Mouse (Mus musculus) stomach, embryonic 15.5 days (tissue): ENCODE measurements at regions not wholly inside any gene's neighbourhood (a gene's known extent, or its start where the extent isn't known, plus 50 kb on each side); places are given as distances from the start of the nearest gene placed in this dataset.

Experiments
- ATAC-seq: fragments of 200-750 bp; cut with Nextera tagmentation; 2 replicates; pipeline ENCODE4 v1.8.0; 2017; ENCODE audit warnings: low read depth, moderate number of reproducible peaks, moderate TSS enrichment; ENCODE audit not compliant: insufficient read depth, low FRiP score
- H3K27ac ChIP-seq: fragments of 300-500 bp; sonication (generic); 2 replicates; pipeline ENCODE4 v1.5.1; 2015; ENCODE audit warnings: mild to moderate bottlenecking, inconsistent platforms
- H3K27me3 ChIP-seq: fragments of 300-500 bp; sonication (generic); replicated peaks from 2 replicates; pipeline ENCODE4 v1.6.1; 2015; ENCODE audit warnings: inconsistent platforms
- H3K36me3 ChIP-seq: fragments of 300-500 bp; sonication (generic); 2 replicates; pipeline ENCODE4 v1.6.1; 2015; ENCODE audit warnings: inconsistent platforms
- H3K4me1 ChIP-seq: fragments of 300-500 bp; sonication (generic); 2 replicates; pipeline ENCODE4 v1.6.1; 2015; ENCODE audit warnings: inconsistent platforms
- H3K4me2 ChIP-seq: fragments of 300-500 bp; sonication (generic); 2 replicates; pipeline ENCODE4 v1.6.1; 2015; ENCODE audit warnings: mild to moderate bottlenecking, inconsistent platforms
- H3K4me3 ChIP-seq: fragments of 300-500 bp; sonication (generic); replicated peaks from 2 replicates; pipeline ENCODE4 v1.5.1; 2015; ENCODE audit warnings: inconsistent platforms
- H3K9ac ChIP-seq: fragments of 300-500 bp; sonication (generic); 2 replicates; pipeline ENCODE4 v1.6.1; 2015; ENCODE audit warnings: inconsistent platforms
- H3K9me3 ChIP-seq: fragments of 300-500 bp; sonication (generic); 2 replicates; pipeline ENCODE4 v1.6.1; 2016; ENCODE audit warnings: inconsistent platforms
- WGBS: fragments of 180-500 bp; shearing (Covaris S2); methylation state at CpG from one replicate; pipeline ENCODE4 v1.1.7; 2015; 5-methylcytosine and 5-hydroxymethylcytosine counted together

GRCm38 (mm10) chr16:13025393-13025792, 84.1 kb upstream of the Ercc4 start:
- H3K4me1 ChIP-seq: no peaks in the 10 kb centered on the region
- H3K9ac ChIP-seq: no peak overlapping the region
- no peak overlapping the region for H3K27ac ChIP-seq
- no peaks in the 10 kb centered on the region for H3K27me3 ChIP-seq
- no peak for ATAC-seq
- H3K9me3 ChIP-seq: no peaks in the 10 kb centered on the region
- 40% methylated on average over 3 of the region's 3 CpGs for WGBS
- no peak overlapping the region for H3K4me2 ChIP-seq
- H3K36me3 ChIP-seq: no peaks in the 10 kb centered on the region
- no peak overlapping the region for H3K4me3 ChIP-seq

- Histone ChIP-seq H3K4me1 (no peaks in the 10 kb centered on the region), H3K9me3 (no peaks in the 10 kb centered on the region), H3K9ac (no peak overlapping the region), H3K27me3 (no peaks in the 10 kb centered on the region), H3K4me2 (no peak overlapping the region), H3K36me3 (no peaks in the 10 kb centered on the region), H3K4me3 (no peak overlapping the region), H3K27ac (no peak overlapping the region)
- no peak for ATAC-seq
- 77% methylated on average over 5 of the region's 5 CpGs for WGBS
These were observed 75.3 kb upstream of the Ercc4 start for GRCm38 (mm10) chr16:13034136-13034535.

- Histone ChIP-seq H3K27me3 (no peaks in the 10 kb centered on the region), H3K36me3 (no peaks in the 10 kb centered on the region), H3K9me3 (no peaks in the 10 kb centered on the region), H3K9ac (no peak overlapping the region), H3K4me3 (no peak overlapping the region), H3K4me2 (no peak overlapping the region), H3K27ac (no peak overlapping the region), H3K4me1 (no peaks in the 10 kb centered on the region)
- ATAC-seq: no peak
- 82% methylated on average over 4 of the region's 4 CpGs for WGBS
These were observed 72.9 kb upstream of the Ercc4 start for GRCm38 (mm10) chr16:13036596-13036995.

GRCm38 (mm10) chr16:13040312-13041100, 69.0 kb upstream of the Ercc4 start:
- no peak overlapping the region for H3K4me3 ChIP-seq

GRCm38 (mm10) chr16:13041356-13041755, 68.1 kb upstream of the Ercc4 start:
- ATAC-seq: no peak
- WGBS: 50% methylated on average over 3 of the region's 3 CpGs

More at GRCm38 (mm10) chr16:13040312-13041100, 69.0 kb upstream of the Ercc4 start:
- peak overlapping the region; percentile 70 for H3K27ac ChIP-seq
- no peaks in the 10 kb centered on the region for H3K36me3 ChIP-seq
- 23% methylated on average over 15 of the region's 15 CpGs for WGBS
- peak overlapping the region; percentile 31 for H3K4me2 ChIP-seq
- no peaks in the 10 kb centered on the region for H3K9me3 ChIP-seq
- no peaks in the 10 kb centered on the region for H3K4me1 ChIP-seq
- H3K9ac ChIP-seq: no peak overlapping the region
- no peaks in the 10 kb centered on the region for H3K27me3 ChIP-seq
- peak; percentile 65; the same call in 1 of the 2 replicates for ATAC-seq

GRCm38 (mm10) chr16:13045079-13045590, 64.3 kb upstream of the Ercc4 start:
- WGBS: 65% methylated on average over 10 of the region's 10 CpGs

More at GRCm38 (mm10) chr16:13041356-13041755, 68.1 kb upstream of the Ercc4 start:
- Histone ChIP-seq H3K4me3 (no peak overlapping the region), H3K27me3 (no peaks in the 10 kb centered on the region), H3K27ac (peak overlapping the region; percentile 23; the same call in 1 of the 2 replicates), H3K36me3 (no peaks in the 10 kb centered on the region), H3K9me3 (no peaks in the 10 kb centered on the region), H3K4me1 (no peaks in the 10 kb centered on the region), H3K9ac (no peak overlapping the region), H3K4me2 (no peak overlapping the region)

GRCm38 (mm10) chr16:13046366-13047120, 62.9 kb upstream of the Ercc4 start:
- no peaks in the 10 kb centered on the region for H3K36me3 ChIP-seq
- no peaks in the 10 kb centered on the region for H3K27me3 ChIP-seq
- 58% methylated on average over 6 of the region's 6 CpGs for WGBS
- no peak overlapping the region for H3K4me2 ChIP-seq
- no peak for ATAC-seq
- H3K4me3 ChIP-seq: no peak overlapping the region
- no peak overlapping the region for H3K9ac ChIP-seq
- H3K9me3 ChIP-seq: no peaks in the 10 kb centered on the region
- no peaks in the 10 kb centered on the region for H3K4me1 ChIP-seq
- H3K27ac ChIP-seq: no peak overlapping the region

More at GRCm38 (mm10) chr16:13045079-13045590, 64.3 kb upstream of the Ercc4 start:
- ATAC-seq: no peak
- no peak overlapping the region for H3K9ac ChIP-seq
- H3K4me1 ChIP-seq: no peaks in the 10 kb centered on the region
- H3K27me3 ChIP-seq: no peaks in the 10 kb centered on the region
- H3K4me3 ChIP-seq: no peak overlapping the region
- no peak overlapping the region for H3K4me2 ChIP-seq
- no peaks in the 10 kb centered on the region for H3K9me3 ChIP-seq
- H3K36me3 ChIP-seq: no peaks in the 10 kb centered on the region
- H3K27ac ChIP-seq: no peak overlapping the region

- H3K4me3 ChIP-seq: no peak overlapping the region
- no peak overlapping the region for H3K4me2 ChIP-seq
- no peaks in the 10 kb centered on the region for H3K4me1 ChIP-seq
- ATAC-seq: no peak
- WGBS: 88% methylated on average over 4 of the region's 4 CpGs
- H3K27ac ChIP-seq: no peak overlapping the region
- no peaks in the 10 kb centered on the region for H3K27me3 ChIP-seq
- H3K9me3 ChIP-seq: no peaks in the 10 kb centered on the region
- no peaks in the 10 kb centered on the region for H3K36me3 ChIP-seq
- no peak overlapping the region for H3K9ac ChIP-seq
These were observed 60.2 kb upstream of the Ercc4 start for GRCm38 (mm10) chr16:13049321-13049720.

- ATAC-seq: no peak
- H3K9ac ChIP-seq: no peak overlapping the region
- 74% methylated on average over 8 of the region's 8 CpGs for WGBS
These were observed 59.1 kb upstream of the Ercc4 start for GRCm38 (mm10) chr16:13050225-13050892.

GRCm38 (mm10) chr16:13054956-13055355, 54.5 kb upstream of the Ercc4 start:
- no peaks in the 10 kb centered on the region for H3K9me3 ChIP-seq
- no peak overlapping the region for H3K27ac ChIP-seq
- no peak overlapping the region for H3K4me3 ChIP-seq
- no peaks in the 10 kb centered on the region for H3K36me3 ChIP-seq
- no peaks in the 10 kb centered on the region for H3K27me3 ChIP-seq
- H3K4me2 ChIP-seq: no peak overlapping the region
- H3K9ac ChIP-seq: no peak overlapping the region
- ATAC-seq: no peak
- 62% methylated on average over 7 of the region's 7 CpGs for WGBS
- H3K4me1 ChIP-seq: no peaks in the 10 kb centered on the region

More at GRCm38 (mm10) chr16:13050225-13050892, 59.1 kb upstream of the Ercc4 start:
- no peak overlapping the region for H3K27ac ChIP-seq
- no peak overlapping the region for H3K4me3 ChIP-seq
- H3K4me1 ChIP-seq: no peaks in the 10 kb centered on the region
- H3K9me3 ChIP-seq: no peaks in the 10 kb centered on the region
- H3K27me3 ChIP-seq: no peaks in the 10 kb centered on the region
- H3K36me3 ChIP-seq: no peaks in the 10 kb centered on the region
- H3K4me2 ChIP-seq: no peak overlapping the region
